Mouse (Mus musculus) lung, postnatal 0 days (tissue): Measurements from ENCODE around the gene Usp24. TPM values are rescaled to one million over a fixed set of nuclear protein-coding genes. Genes with fewer than 3 reads are reported as not detected.

Experiments
- ATAC-seq: fragments of 200-750 bp; cut with Nextera tagmentation; 2 replicates; pipeline ENCODE4 v1.8.0; 2017; ENCODE audit warnings: moderate library complexity
- DNase-seq: peaks from one replicate; pipeline ENCODE4 v3.0.0-alpha.2; 2016; ENCODE audit warnings: low spot score
- H3K27ac ChIP-seq: fragments of 300-500 bp; sonication (generic); 2 replicates; pipeline ENCODE4 v1.5.1; 2014; ENCODE audit warnings: antibody characterized with exemption, mild to moderate bottlenecking, low read length, mixed read lengths
- H3K27me3 ChIP-seq: fragments of 300-500 bp; sonication (generic); replicated peaks from 2 replicates; pipeline ENCODE4 v1.6.1; 2014; ENCODE audit warnings: low read length, mixed read lengths; ENCODE audit not compliant: insufficient read depth
- H3K36me3 ChIP-seq: fragments of 300-500 bp; sonication (generic); 2 replicates; pipeline ENCODE4 v1.6.1; 2014; ENCODE audit warnings: low read length, mixed read lengths; ENCODE audit not compliant: insufficient read depth
- H3K4me1 ChIP-seq: fragments of 300-500 bp; sonication (generic); 2 replicates; pipeline ENCODE4 v1.6.1; 2014; ENCODE audit warnings: antibody characterized with exemption, low read depth, low read length, mixed read lengths; ENCODE audit not compliant: insufficient read depth
- H3K4me2 ChIP-seq: fragments of 300-500 bp; sonication (generic); replicated peaks from 2 replicates; pipeline ENCODE4 v1.6.1; 2014; ENCODE audit warnings: low read depth, mild to moderate bottlenecking, low read length, moderate library complexity, mixed read lengths
- H3K4me3 ChIP-seq: fragments of 300-500 bp; sonication (generic); 2 replicates; pipeline ENCODE4 v1.5.1; 2014; ENCODE audit warnings: low read depth, low read length
- H3K9ac ChIP-seq: fragments of 300-500 bp; sonication (generic); replicated peaks from 2 replicates; pipeline ENCODE4 v1.6.1; 2014; ENCODE audit warnings: low read depth, mild to moderate bottlenecking
- H3K9me3 ChIP-seq: fragments of 300-500 bp; sonication (generic); 2 replicates; pipeline ENCODE4 v1.6.1; 2016; ENCODE audit warnings: low read length, mixed read lengths
- CTCF ChIP-seq: IDR thresholded peaks from 2 replicates; pipeline ENCODE4 v1.5.1; 2016; ENCODE audit warnings: antibody characterized with exemption, mild to moderate bottlenecking
- EP300 ChIP-seq: IDR thresholded peaks from 2 replicates; pipeline ENCODE4 v1.6.1; 2016; ENCODE audit warnings: antibody characterized with exemption, mild to moderate bottlenecking, control low read depth
- WGBS: fragments of 180-500 bp; shearing (Covaris S2); extraction: QIAGEN DNeasy Blood & Tissue Kit; methylation state at CpG from one replicate; pipeline ENCODE4 v1.1.7; 2014; 5-methylcytosine and 5-hydroxymethylcytosine counted together
- polyA plus RNA-seq: library from polyadenylated mRNA; unstranded; fragments of >200 nt; fragmentation: Nextera tagmentation; extraction: Ambion mirVana; gene quantifications from 2 replicates; pipeline ENCODE4 v1.2.1, GENCODE M21; 2015

Gene Usp24
- polyA plus RNA-seq, 1 experiment from 2014 or later = 6.3 TPM

- 60% methylated on average over 6 of the region's 6 CpGs for WGBS
- H3K4me3 ChIP-seq = no peak overlapping the region
- H3K36me3 ChIP-seq = no peaks in the 10 kb centered on the region
- no peaks in the 10 kb centered on the region for H3K4me1 ChIP-seq
- no peaks in the 10 kb centered on the region for H3K27me3 ChIP-seq
- H3K9ac ChIP-seq = no peak overlapping the region
- no peak overlapping the region for H3K4me2 ChIP-seq
- no peaks in the 10 kb centered on the region for H3K9me3 ChIP-seq
- no peak overlapping the region for H3K27ac ChIP-seq
- peak; percentile 15 for DNase-seq
- no peak for TF ChIP-seq EP300
- TF ChIP-seq CTCF = no peak
- no peak for ATAC-seq
Observed at GRCm38 (mm10) chr4:106301346-106301745, 14.7 kb upstream of the Usp24 start.

- no peak for ATAC-seq
- Histone ChIP-seq H3K4me2 (no peak overlapping the region), H3K27ac (no peak overlapping the region), H3K4me1 (no peaks in the 10 kb centered on the region), H3K27me3 (no peaks in the 10 kb centered on the region), H3K9ac (no peak overlapping the region), H3K36me3 (no peaks in the 10 kb centered on the region), H3K4me3 (no peak overlapping the region), H3K9me3 (no peaks in the 10 kb centered on the region)
- no peak for DNase-seq
- TF ChIP-seq EP300 (no peak), CTCF (no peak)
- 88% methylated on average over 3 of the region's 3 CpGs for WGBS
Observed at GRCm38 (mm10) chr4:106308090-106308489, 7.9 kb upstream of the Usp24 start.

GRCm38 (mm10) chr4:106312651-106313050, 3.4 kb upstream of the Usp24 start:
- H3K4me1 ChIP-seq = peaks cover 5% of the 10 kb centered on the region; the same call in 1 of the 2 replicates
- no peak overlapping the region for H3K4me2 ChIP-seq
- no peaks in the 10 kb centered on the region for H3K27me3 ChIP-seq
- H3K9me3 ChIP-seq = no peaks in the 10 kb centered on the region
- H3K4me3 ChIP-seq = no peak overlapping the region
- H3K27ac ChIP-seq = no peak overlapping the region
- ATAC-seq = no peak
- H3K9ac ChIP-seq = no peak overlapping the region
- WGBS = 64% methylated on average over 8 of the region's 8 CpGs
- H3K36me3 ChIP-seq = no peaks in the 10 kb centered on the region
- DNase-seq = no peak
- TF ChIP-seq CTCF (no peak), EP300 (no peak)

GRCm38 (mm10) chr4:106313070-106313469, 2.9 kb upstream of the Usp24 start:
- DNase-seq = no peak
- Histone ChIP-seq H3K4me2 (no peak overlapping the region), H3K27ac (no peak overlapping the region), H3K27me3 (no peaks in the 10 kb centered on the region), H3K36me3 (no peaks in the 10 kb centered on the region), H3K9me3 (no peaks in the 10 kb centered on the region), H3K9ac (no peak overlapping the region), H3K4me1 (peaks cover 9% of the 10 kb centered on the region; the same call in 1 of the 2 replicates), H3K4me3 (no peak overlapping the region)
- 78% methylated on average over 8 of the region's 8 CpGs for WGBS
- no peak for ATAC-seq
- no peak for TF ChIP-seq CTCF
- no peak for TF ChIP-seq EP300

- Histone ChIP-seq H3K4me1 (peaks cover 10% of the 10 kb centered on the region; the same call in 1 of the 2 replicates), H3K9me3 (no peaks in the 10 kb centered on the region), H3K4me2 (no peak overlapping the region), H3K36me3 (no peaks in the 10 kb centered on the region), H3K27ac (no peak overlapping the region), H3K27me3 (no peaks in the 10 kb centered on the region), H3K9ac (no peak overlapping the region), H3K4me3 (no peak overlapping the region)
- ATAC-seq = no peak
- no peak for TF ChIP-seq EP300
- TF ChIP-seq CTCF = no peak
- 38% methylated on average over 4 of the region's 4 CpGs for WGBS
- DNase-seq = no peak
Observed at GRCm38 (mm10) chr4:106313874-106314273, 2.1 kb upstream of the Usp24 start.

GRCm38 (mm10) chr4:106314291-106314690, 1.7 kb upstream of the Usp24 start:
- ATAC-seq (no peak), DNase-seq (no peak)
- no peak overlapping the region for H3K27ac ChIP-seq
- no peak overlapping the region for H3K4me3 ChIP-seq
- no peaks in the 10 kb centered on the region for H3K9me3 ChIP-seq
- no peak overlapping the region for H3K9ac ChIP-seq
- no peak overlapping the region for H3K4me2 ChIP-seq
- no peaks in the 10 kb centered on the region for H3K36me3 ChIP-seq
- H3K27me3 ChIP-seq = no peaks in the 10 kb centered on the region
- TF ChIP-seq EP300 (no peak), CTCF (no peak)
- peaks cover 10% of the 10 kb centered on the region; the same call in 1 of the 2 replicates for H3K4me1 ChIP-seq
